Mouse (Mus musculus) ES-E14 (cell line): ENCODE data around the gene Mtcl1. TPM values are rescaled to one million over a fixed set of nuclear protein-coding genes. Genes with fewer than 3 reads are reported as not detected.
"Not testable (repeated sequence)": the region's sequence is repeated elsewhere in the genome, so short reads cannot be mapped to it uniquely, and the experiment has no call there.

ENCODE experiments used
- DNase-seq: peaks from one replicate; pipeline ENCODE4 v3.0.0-alpha.2; 2013; ENCODE audit warnings: low read depth, low spot score
- H3K27ac ChIP-seq: 2 replicates; pipeline ENCODE4 v1.5.1; 2012; ENCODE audit warnings: low read depth, mild to moderate bottlenecking, low read length, moderate library complexity, mixed read lengths; ENCODE audit not compliant: poor library complexity, insufficient read depth, severe bottlenecking
- H3K36me3 ChIP-seq: 2 replicates; pipeline ENCODE4 v1.6.1; 2012; ENCODE audit warnings: mild to moderate bottlenecking, low read length, moderate library complexity, mixed read lengths; ENCODE audit not compliant: control insufficient read depth, poor library complexity, insufficient read depth, severe bottlenecking
- H3K4me1 ChIP-seq, 2 experiments: fragments of 150-350 bp in 1 of 2; sonication (generic) in 1 of 2; 2 replicates each; pipeline ENCODE4 v1.6.1; 2012; ENCODE audit warnings: low read length in 2 of 2, mild to moderate bottlenecking in 1 of 2, mixed read lengths in 1 of 2; ENCODE audit not compliant: control insufficient read depth in 2 of 2, insufficient read depth in 2 of 2, poor library complexity in 1 of 2
- H3K4me3 ChIP-seq, 2 experiments: fragments of 150-350 bp in 1 of 2; sonication (generic) in 1 of 2; 2 replicates each; pipeline ENCODE4 v1.5.1; 2012; ENCODE audit warnings: low read length in 2 of 2, low read depth in 1 of 2, mild to moderate bottlenecking in 1 of 2, mixed read lengths in 1 of 2; ENCODE audit not compliant: insufficient read depth in 1 of 2, poor library complexity in 1 of 2, severe bottlenecking in 1 of 2
- H3K9ac ChIP-seq: 2 replicates; pipeline ENCODE4 v1.6.1; 2012; ENCODE audit warnings: low read depth, mild to moderate bottlenecking, low read length, mixed read lengths; ENCODE audit not compliant: poor library complexity, insufficient read depth, severe bottlenecking
- H3K9me3 ChIP-seq: fragments of 150-350 bp; sonication (generic); 2 replicates; pipeline ENCODE4 v1.6.1; 2012; ENCODE audit warnings: low read depth, mild to moderate bottlenecking, low read length; ENCODE audit not compliant: control insufficient read depth, insufficient read depth
- CHD2 ChIP-seq: IDR thresholded peaks from 2 replicates; pipeline ENCODE4 v1.6.1; 2014; ENCODE audit warnings: mild to moderate bottlenecking, low read depth, low read length, inconsistent platforms
- HCFC1 ChIP-seq: IDR thresholded peaks from 2 replicates; pipeline ENCODE4 v1.6.1; 2012; ENCODE audit warnings: low read length, inconsistent platforms, borderline replicate concordance; ENCODE audit not compliant: insufficient read depth
- MAFK ChIP-seq: IDR thresholded peaks from 2 replicates; pipeline ENCODE4 v1.6.1; 2014; ENCODE audit warnings: mild to moderate bottlenecking, low read depth, low read length, inconsistent platforms; ENCODE audit not compliant: insufficient read depth
- ZC3H11A ChIP-seq: IDR thresholded peaks from 2 replicates; pipeline ENCODE4 v1.6.1; 2012; ENCODE audit warnings: low read depth, mild to moderate bottlenecking, inconsistent platforms, low read length, borderline replicate concordance
- ZNF384 ChIP-seq: IDR thresholded peaks from 2 replicates; pipeline ENCODE4 v1.6.1; 2012; ENCODE audit warnings: low read depth, low read length, inconsistent platforms
- in situ Hi-C, 2 experiments: fragments of 600-800 bp; cut with MboI; formaldehyde crosslinking; loops; one replicate each; pipeline ENCODE4 v1.15.1; 2025; ENCODE audit warnings: low sequenced_read_pairs in 2 of 2, inconsistent platforms in 1 of 2; ENCODE audit not compliant: unreplicated experiment in 2 of 2
- total RNA-seq: library from RNA; depleted of rRNA; stranded (reverse); fragments of 300-350 nt; gene quantifications from 2 replicates; pipeline ENCODE4 v1.2.3, GENCODE M21; 2012

Mtcl1 gene
- total RNA-seq, 1 experiment = 75.8 TPM

- Histone ChIP-seq H3K4me1 (peaks cover 11 to 21% of the 10 kb centered on the region in 2 experiments), H3K36me3 (peaks cover 31% of the 10 kb centered on the region), H3K4me3 (no peak overlapping the region), H3K9me3 (no peaks in the 10 kb centered on the region), H3K9ac (no peak overlapping the region), H3K27ac (0 out of 2 replicates have a peak overlapping the region, but pooled peaks have one; percentile 0)
- in situ Hi-C loops = no loop called here
- DNase-seq = no peak
- TF ChIP-seq ZC3H11A (no peak), CHD2 (no peak), MAFK (no peak), HCFC1 (no peak), ZNF384 (no peak)
These were observed 11.4 kb downstream of the Mtcl1 start for GRCm38 (mm10) chr17:66438137-66438536.

GRCm38 (mm10) chr17:66436811-66437210, 12.7 kb downstream of the Mtcl1 start:
- in situ Hi-C loops = no loop called here
- no peak for TF ChIP-seq ZNF384
- TF ChIP-seq CHD2 = no peak
- Histone ChIP-seq H3K4me1 (peaks cover 9 to 19% of the 10 kb centered on the region in 2 experiments), H3K27ac (no peak overlapping the region), H3K4me3 (no peak overlapping the region), H3K9me3 (no peaks in the 10 kb centered on the region), H3K36me3 (peaks cover 31% of the 10 kb centered on the region), H3K9ac (no peak overlapping the region)
- no peak for DNase-seq

- H3K36me3 ChIP-seq = peaks cover 31% of the 10 kb centered on the region
- DNase-seq = no peak
These were observed 13.6 kb downstream of the Mtcl1 start for GRCm38 (mm10) chr17:66435982-66436381.

GRCm38 (mm10) chr17:66435007-66435406, 14.5 kb downstream of the Mtcl1 start:
- no peak for DNase-seq
- H3K4me1 ChIP-seq = peaks cover 7 to 13% of the 10 kb centered on the region in 2 experiments; a peak in 3 of 4 replicates
- no peak overlapping the region for H3K9ac ChIP-seq
- H3K36me3 ChIP-seq = peaks cover 31% of the 10 kb centered on the region
- in situ Hi-C loops = no loop called here
- H3K9me3 ChIP-seq = no peaks in the 10 kb centered on the region
- H3K4me3 ChIP-seq = no peak overlapping the region
- no peak overlapping the region for H3K27ac ChIP-seq
- TF ChIP-seq MAFK = no peak
- no peak for TF ChIP-seq ZNF384
- no peak for TF ChIP-seq ZC3H11A
- TF ChIP-seq HCFC1 = no peak
- TF ChIP-seq CHD2 = no peak

More at GRCm38 (mm10) chr17:66435982-66436381, 13.6 kb downstream of the Mtcl1 start:
- Histone ChIP-seq H3K27ac (no peak overlapping the region), H3K4me3 (no peak overlapping the region), H3K4me1 (peaks cover 9 to 16% of the 10 kb centered on the region in 2 experiments), H3K9ac (no peak overlapping the region), H3K9me3 (no peaks in the 10 kb centered on the region)
- in situ Hi-C loops = no loop called here
- TF ChIP-seq ZNF384 = no peak
- TF ChIP-seq CHD2 = no peak
- no peak for TF ChIP-seq MAFK
- TF ChIP-seq ZC3H11A = no peak
- no peak for TF ChIP-seq HCFC1

GRCm38 (mm10) chr17:66434566-66434965, 15.0 kb downstream of the Mtcl1 start:
- H3K36me3 ChIP-seq = peaks cover 31% of the 10 kb centered on the region
- no peak overlapping the region for H3K9ac ChIP-seq
- DNase-seq = no peak
- peaks cover 7 to 11% of the 10 kb centered on the region in 2 experiments; a peak in 3 of 4 replicates for H3K4me1 ChIP-seq
- H3K9me3 ChIP-seq = no peaks in the 10 kb centered on the region
- H3K27ac ChIP-seq = no peak overlapping the region
- no peak overlapping the region for H3K4me3 ChIP-seq
- in situ Hi-C loops = no loop called here
- no peak for TF ChIP-seq ZC3H11A
- TF ChIP-seq HCFC1 = no peak
- TF ChIP-seq ZNF384 = no peak
- TF ChIP-seq MAFK = no peak
- no peak for TF ChIP-seq CHD2

DNA sequence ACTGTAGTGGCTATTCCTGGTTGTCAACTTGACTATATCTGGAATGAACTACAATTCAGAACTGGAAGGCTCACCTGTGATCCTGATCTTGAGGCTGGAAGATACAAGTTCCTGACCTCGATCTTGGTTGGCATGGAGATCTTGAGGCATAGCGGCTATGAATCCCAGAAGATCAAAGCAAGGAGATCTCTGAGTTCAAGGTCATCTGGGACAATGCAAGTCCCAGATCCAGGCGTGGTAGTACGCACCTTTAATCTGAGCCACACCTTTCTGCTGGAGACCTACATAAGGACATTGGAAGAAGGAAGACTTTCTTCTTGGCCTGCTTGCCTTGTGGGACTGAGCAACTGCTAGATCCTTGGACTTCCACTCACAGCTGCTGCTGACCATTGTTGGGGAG, 24.9 kb downstream of the Mtcl1 start:
- DNase-seq, H3K4me3 ChIP-seq, in situ Hi-C loops, H3K9ac ChIP-seq, H3K27ac ChIP-seq, H3K9me3 ChIP-seq: not testable (repeated sequence)
- peaks cover 6 to 25% of the 10 kb centered on the region in 2 experiments; a peak in 3 of 4 replicates for H3K4me1 ChIP-seq
- peaks cover 23% of the 10 kb centered on the region for H3K36me3 ChIP-seq
